Mouse (Mus musculus): ENCODE results near the gene Ccl7.

The Ccl7 gene

GRCm38 (mm10) chr11:82045471-82045870 is at the start of gene Ccl7:
Gene Ccl7 (plus strand): TSS chr11:82045712.
- peak; percentile 69 for DNase-seq (ENCODE audit: low read depth)

GRCm38 (mm10) chr11:81996172-81996841 is 49.2 kb upstream of the Ccl7 start:
- peak; percentile 58 for DNase-seq (ENCODE audit: low read depth)

- no peak for DNase-seq (ENCODE audit: low read depth)
Observed at GRCm38 (mm10) chr11:81997085-81997484, 48.4 kb upstream of the Ccl7 start.

- no peak for DNase-seq (ENCODE audit: low read depth)
Observed at GRCm38 (mm10) chr11:81998646-81999045, 46.9 kb upstream of the Ccl7 start.

- DNase-seq (ENCODE audit: low read depth), result no peak
Observed at GRCm38 (mm10) chr11:81999469-81999868, 46.0 kb upstream of the Ccl7 start.

- no peak for DNase-seq (ENCODE audit: low read depth)
Observed at GRCm38 (mm10) chr11:82000581-82000980, 44.9 kb upstream of the Ccl7 start.

- no peak for DNase-seq (ENCODE audit: low read depth)
Observed at GRCm38 (mm10) chr11:82004810-82005209, 40.7 kb upstream of the Ccl7 start.

GRCm38 (mm10) chr11:82006796-82007423 is 38.6 kb upstream of the Ccl7 start:
- DNase-seq (ENCODE audit: low read depth), result peak; percentile 77

- no peak for DNase-seq (ENCODE audit: low read depth)
Observed at GRCm38 (mm10) chr11:82010115-82010514, 35.4 kb upstream of the Ccl7 start.

- no peak for DNase-seq (ENCODE audit: low read depth)
Observed at GRCm38 (mm10) chr11:82011411-82012193, 33.9 kb upstream of the Ccl7 start.

GRCm38 (mm10) chr11:82013756-82014155 is 31.8 kb upstream of the Ccl7 start:
- DNase-seq (ENCODE audit: low read depth), result no peak

GRCm38 (mm10) chr11:82015066-82015465 is 30.4 kb upstream of the Ccl7 start:
- DNase-seq (ENCODE audit: low read depth), result no peak

GRCm38 (mm10) chr11:82016181-82016780 is 29.2 kb upstream of the Ccl7 start:
- no peak for DNase-seq (ENCODE audit: low read depth)

GRCm38 (mm10) chr11:82019389-82019788 is 26.1 kb upstream of the Ccl7 start:
- no peak for DNase-seq (ENCODE audit: low read depth)

- DNase-seq (ENCODE audit: low read depth), result no peak
Observed at GRCm38 (mm10) chr11:82019793-82020192, 25.7 kb upstream of the Ccl7 start.

GRCm38 (mm10) chr11:82021406-82021805 is 24.1 kb upstream of the Ccl7 start:
- DNase-seq (ENCODE audit: low read depth), result no peak

GRCm38 (mm10) chr11:82022504-82023056 is 22.9 kb upstream of the Ccl7 start:
- DNase-seq (ENCODE audit: low read depth), result no peak

GRCm38 (mm10) chr11:82023769-82024168 is 21.7 kb upstream of the Ccl7 start:
- DNase-seq (ENCODE audit: low read depth), result no peak

- no peak for DNase-seq (ENCODE audit: low read depth)
Observed at GRCm38 (mm10) chr11:82030171-82030570, 15.3 kb upstream of the Ccl7 start.

GRCm38 (mm10) chr11:82032136-82032535 is 13.4 kb upstream of the Ccl7 start:
- DNase-seq (ENCODE audit: low read depth), result peak; percentile 54

GRCm38 (mm10) chr11:82032678-82033344 is 12.7 kb upstream of the Ccl7 start:
- peak; percentile 92 for DNase-seq (ENCODE audit: low read depth)

- peak; percentile 53 for DNase-seq (ENCODE audit: low read depth)
Observed at GRCm38 (mm10) chr11:82034446-82034845, 11.1 kb upstream of the Ccl7 start.

All from fibroblast of lung, adult 2 months (primary cell).